Mouse (Mus musculus): ENCODE data around the gene Pde4b. TPM values are rescaled to one million over a fixed set of nuclear protein-coding genes. Genes with fewer than 3 reads are reported as not detected.
A peak's percentile ranks its signal among the peaks of the same experiment; 100 is the strongest.

Pde4b gene
- total RNA-seq, 2 experiments from 2014 or later, result 123 to 127 TPM

- intact Hi-C loops (cut with DNase I), result no loop called here
- Histone ChIP-seq H3K4me3 (no peak overlapping the region), H3K27ac (peak overlapping the region; percentile 19; the same call in 1 of the 2 replicates)
- TF ChIP-seq CTCF (IDR thresholded peaks at IDR 0.05), result no peak
- DNase-seq (ENCODE audit: extremely low spot score in 1 of 2, low spot score in 2 of 2), result no peak
Measured at GRCm38 (mm10) chr4:102414610-102415009, 327.3 kb downstream of the Pde4b start.

DNA sequence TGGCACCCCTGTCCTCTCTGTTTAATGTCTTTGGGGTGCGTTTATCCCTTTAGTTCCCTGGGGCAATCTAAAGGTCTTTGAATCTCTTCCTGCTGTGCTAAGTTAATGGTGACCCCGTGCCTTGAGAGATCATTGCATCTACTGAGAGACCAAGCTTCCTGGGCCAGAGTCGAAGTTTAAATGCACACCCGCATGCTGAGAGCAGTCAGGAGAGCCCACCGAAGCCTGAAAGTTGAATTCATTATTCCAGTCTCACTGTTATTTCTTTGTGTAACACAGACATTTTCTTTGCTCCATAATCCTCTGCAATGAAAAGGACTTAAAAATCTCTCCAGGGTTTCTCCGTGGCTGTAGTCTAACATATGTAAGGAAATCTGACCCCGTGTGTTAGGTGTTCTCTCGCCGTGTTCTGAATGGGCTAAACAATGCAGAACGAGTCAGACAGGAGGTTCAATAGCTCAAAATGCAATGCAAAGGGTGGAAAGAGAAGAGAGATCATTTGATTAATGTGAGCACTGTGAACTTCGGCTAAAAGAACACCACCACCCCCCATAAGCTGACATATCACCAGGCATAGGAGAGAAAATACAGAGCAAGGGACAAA lies 333.6 kb downstream of the Pde4b start:
- no peak for DNase-seq (ENCODE audit: extremely low spot score in 1 of 2, low spot score in 2 of 2)
- no peak for TF ChIP-seq CTCF (IDR thresholded peaks at IDR 0.05)
- Histone ChIP-seq H3K27ac (peak overlapping the region; percentile 47), H3K4me3 (peak overlapping the region; percentile 53)
- intact Hi-C loops (cut with DNase I), result no loop called here

DNA sequence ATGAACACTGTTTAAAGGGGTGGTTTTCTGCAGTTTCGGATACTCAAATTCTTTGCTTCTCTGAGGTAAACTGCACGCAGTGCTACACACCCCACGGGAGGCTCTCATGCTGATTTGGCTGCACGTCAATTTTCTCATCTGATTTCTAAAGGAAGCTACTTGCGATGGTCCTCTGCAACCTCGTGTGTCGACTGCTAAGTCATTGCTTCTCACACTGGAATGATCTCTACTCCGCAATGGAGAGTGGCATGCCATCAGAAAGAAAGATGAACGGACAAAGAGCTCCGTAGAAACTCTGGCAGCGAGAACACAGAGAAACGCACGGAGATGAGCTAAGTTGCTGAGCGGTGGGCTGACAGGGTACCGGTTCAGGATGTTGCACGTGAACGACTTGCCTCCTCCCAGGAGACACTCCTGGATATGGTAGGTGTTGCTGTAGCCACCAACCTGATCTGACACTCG lies 334.1 kb downstream of the Pde4b start:
- DNase-seq (ENCODE audit: extremely low spot score in 1 of 2, low spot score in 2 of 2), result peak in 1 of 2 experiments; percentile 26
- Histone ChIP-seq H3K27ac (peak overlapping the region; percentile 47), H3K4me3 (peak overlapping the region; percentile 53)
- intact Hi-C loops (cut with DNase I), result no loop called here
- no peak for TF ChIP-seq CTCF (IDR thresholded peaks at IDR 0.05)

- intact Hi-C loops (cut with DNase I), result no loop called here
- DNase-seq (ENCODE audit: extremely low spot score in 1 of 2, low spot score in 2 of 2), result peak in 1 of 2 experiments; percentile 30
- Histone ChIP-seq H3K4me3 (no peak overlapping the region), H3K27ac (no peak overlapping the region)
- no peak for TF ChIP-seq CTCF (IDR thresholded peaks at IDR 0.05)
Measured at GRCm38 (mm10) chr4:102424104-102424503, 336.8 kb downstream of the Pde4b start.

DNA sequence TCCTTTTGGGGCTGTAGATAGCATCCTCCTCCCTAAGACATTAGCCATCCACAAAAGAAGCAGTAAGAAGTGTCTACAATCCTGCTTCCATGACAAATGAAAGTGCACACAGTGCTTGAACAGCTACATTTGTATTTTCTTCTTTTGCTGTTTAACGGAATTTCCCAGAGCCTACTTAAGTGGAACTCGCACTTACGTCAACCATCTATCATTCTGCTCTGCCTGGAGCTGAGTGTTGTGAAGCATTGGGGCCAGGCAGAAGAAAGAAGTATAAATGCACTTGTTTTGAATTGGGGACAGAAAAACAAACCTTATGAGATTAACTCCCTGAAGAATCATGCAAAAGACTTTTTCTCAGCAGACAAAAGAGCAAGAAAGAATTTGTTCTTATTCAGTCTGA lies 338.1 kb downstream of the Pde4b start:
- intact Hi-C loops (cut with DNase I), result loop anchor here (5.0 kb wide), 2 partner anchors 108 to 183 kb away; no protein-coding TSS in a partner anchor
- no peak overlapping the region for H3K4me3 ChIP-seq
- TF ChIP-seq CTCF (IDR thresholded peaks at IDR 0.05), result no peak

GRCm38 (mm10) chr4:102429730-102430341 lies 342.5 kb downstream of the Pde4b start:
- no peak overlapping the region for H3K4me3 ChIP-seq
- TF ChIP-seq CTCF (IDR thresholded peaks at IDR 0.05), result no peak
- H3K27ac ChIP-seq, result no peak overlapping the region
- no peak for DNase-seq (ENCODE audit: extremely low spot score in 1 of 2, low spot score in 2 of 2)
- intact Hi-C loops (cut with DNase I), result loop anchor here (5.0 kb wide), 2 partner anchors 113 to 188 kb away; no protein-coding TSS in a partner anchor

More for the DNA sequence above, 338.1 kb downstream of the Pde4b start:
- peak overlapping the region; percentile 66 for H3K27ac ChIP-seq
- no peak for DNase-seq (ENCODE audit: extremely low spot score in 1 of 2, low spot score in 2 of 2)

DNA sequence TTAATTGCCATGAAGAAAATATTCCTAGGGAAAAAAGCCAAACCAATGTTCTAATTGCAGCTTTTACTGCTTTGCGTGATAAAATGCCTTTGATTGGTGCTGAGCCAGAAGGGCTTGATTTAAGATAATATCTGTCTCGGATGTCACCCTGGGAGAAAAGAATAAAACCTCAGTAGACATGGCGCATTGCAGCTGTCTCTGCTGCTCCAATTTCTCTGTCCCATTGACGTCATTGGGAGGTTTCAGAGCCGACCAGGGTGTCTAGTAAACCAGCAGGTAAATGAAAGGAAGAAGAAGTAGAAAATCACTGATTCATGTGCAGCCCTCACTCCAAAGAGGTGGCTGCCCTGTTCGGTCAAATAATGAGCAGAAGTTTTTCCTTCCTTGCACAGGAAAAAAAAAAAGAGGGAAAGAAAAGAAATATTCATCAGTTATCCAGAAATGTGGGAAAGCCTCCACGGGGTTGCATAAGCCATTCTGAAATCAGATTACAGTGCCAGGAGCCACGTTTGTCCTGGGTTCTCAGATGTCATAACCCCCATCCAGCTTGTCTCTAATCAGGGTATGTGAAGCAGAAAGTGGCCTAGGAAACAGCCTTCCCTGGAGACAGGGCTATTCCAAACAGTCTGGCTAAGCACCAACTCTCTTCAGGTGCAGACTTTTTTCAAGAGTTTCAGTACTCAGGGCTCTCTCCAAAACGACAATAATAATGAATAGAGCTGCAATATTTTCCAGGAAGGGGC lies 344.9 kb downstream of the Pde4b start:
- TF ChIP-seq CTCF (IDR thresholded peaks at IDR 0.05), result no peak
- no peak overlapping the region for H3K4me3 ChIP-seq
- H3K27ac ChIP-seq, result peak overlapping the region; percentile 45
- DNase-seq (ENCODE audit: extremely low spot score in 1 of 2, low spot score in 2 of 2), result no peak
- intact Hi-C loops (cut with DNase I), result no loop called here

DNA sequence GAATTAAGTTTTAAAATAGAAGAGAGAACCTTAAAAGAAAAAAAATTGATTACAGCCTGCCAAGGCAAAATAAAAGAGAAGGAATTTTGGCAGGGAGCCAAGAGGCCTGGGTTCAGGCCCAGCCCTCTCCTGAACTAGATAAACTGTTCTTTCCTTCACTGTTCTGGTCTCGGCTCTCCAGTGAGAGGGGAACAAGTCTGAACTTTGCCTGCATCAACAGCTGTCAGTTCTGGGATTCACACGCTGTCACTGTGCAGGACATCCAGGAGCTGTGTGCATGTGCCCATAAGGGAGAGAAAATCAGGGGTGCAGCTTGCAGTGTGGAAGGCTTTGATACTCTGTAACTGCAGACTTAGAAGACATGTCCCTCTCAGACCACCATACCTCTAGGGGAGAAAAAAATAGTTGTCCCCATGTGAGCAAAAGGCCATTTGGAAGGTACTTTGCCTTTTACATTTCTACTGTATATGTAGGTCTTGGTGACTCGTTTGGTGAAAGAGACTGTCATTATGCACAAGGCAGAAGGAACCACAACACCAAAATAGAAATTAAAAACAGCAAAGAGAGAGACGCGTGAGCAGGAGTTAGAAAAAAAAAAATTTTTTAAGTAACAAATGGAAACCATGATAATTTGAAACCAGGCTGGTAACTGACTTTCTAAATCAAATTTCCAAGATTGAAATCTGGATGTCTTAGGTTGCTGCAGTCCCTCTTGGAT lies 352.2 kb downstream of the Pde4b start:
- peak overlapping the region; percentile 74 for H3K27ac ChIP-seq
- intact Hi-C loops (cut with DNase I), result no loop called here
- DNase-seq (ENCODE audit: extremely low spot score in 1 of 2, low spot score in 2 of 2), result no peak
- no peak for TF ChIP-seq CTCF (IDR thresholded peaks at IDR 0.05)
- no peak overlapping the region for H3K4me3 ChIP-seq

- Histone ChIP-seq H3K27ac (peak overlapping the region; percentile 48; the same call in 1 of the 2 replicates), H3K4me3 (no peak overlapping the region)
- TF ChIP-seq CTCF (IDR thresholded peaks at IDR 0.05), result no peak
- intact Hi-C loops (cut with DNase I), result no loop called here
- no peak for DNase-seq (ENCODE audit: extremely low spot score in 1 of 2, low spot score in 2 of 2)
Measured at GRCm38 (mm10) chr4:102440119-102440481, 352.8 kb downstream of the Pde4b start.

GRCm38 (mm10) chr4:102443533-102443932 lies 356.2 kb downstream of the Pde4b start:
- DNase-seq (ENCODE audit: extremely low spot score in 1 of 2, low spot score in 2 of 2), result no peak
- Histone ChIP-seq H3K4me3 (no peak overlapping the region), H3K27ac (no peak overlapping the region)
- intact Hi-C loops (cut with DNase I), result no loop called here
- TF ChIP-seq CTCF (IDR thresholded peaks at IDR 0.05), result no peak

GRCm38 (mm10) chr4:102444501-102444900 lies 357.2 kb downstream of the Pde4b start:
- intact Hi-C loops (cut with DNase I), result no loop called here
- no peak overlapping the region; the same call in 1 of the 2 replicates for H3K27ac ChIP-seq
- no peak for DNase-seq (ENCODE audit: extremely low spot score in 1 of 2, low spot score in 2 of 2)
- no peak for TF ChIP-seq CTCF (IDR thresholded peaks at IDR 0.05)
- H3K4me3 ChIP-seq, result no peak overlapping the region
